Mouse (Mus musculus): ENCODE measurements at regions not wholly inside any gene's neighbourhood (a gene's known extent, or its start where the extent isn't known, plus 50 kb on each side); places are given as distances from the start of the nearest gene placed in this dataset.
A peak's percentile ranks its signal among the peaks of the same experiment; 100 is the strongest.
"Not testable (repeated sequence)": the region's sequence is repeated elsewhere in the genome, so short reads cannot be mapped to it uniquely, and the experiment has no call there.

GRCm38 (mm10) chr15:59734376-59734775 lies 282.0 kb downstream of the 4933412E24Rik start:
- peak; percentile 52 for DNase-seq (ENCODE audit: low read depth, low spot score)

- peak; percentile 77 for DNase-seq (ENCODE audit: low read depth, low spot score)
Observed at GRCm38 (mm10) chr15:59733932-59734331, 282.5 kb downstream of the 4933412E24Rik start.

GRCm38 (mm10) chr15:59733031-59733810 lies 283.2 kb downstream of the 4933412E24Rik start:
- no peak for DNase-seq (ENCODE audit: low read depth, low spot score)

DNA sequence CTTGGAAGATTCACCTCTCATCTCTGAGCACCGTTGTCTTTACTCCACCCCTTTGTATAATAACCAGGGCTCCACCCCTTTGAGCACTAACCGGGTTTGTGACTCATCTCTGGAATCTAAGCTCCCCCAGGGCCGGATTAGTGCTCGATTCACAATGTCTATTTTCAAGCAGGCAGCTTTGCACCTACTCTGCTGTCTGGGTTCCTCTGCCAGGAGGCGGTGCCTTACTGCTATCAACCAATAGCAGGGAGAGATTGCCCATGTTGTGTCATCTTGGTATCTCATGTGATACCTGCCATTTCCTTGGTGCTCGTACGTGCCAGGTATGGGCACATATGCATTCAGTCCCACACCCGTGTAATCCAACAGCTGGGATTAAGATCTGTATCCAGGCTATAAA lies 285.3 kb downstream of the 4933412E24Rik start:
- DNase-seq (ENCODE audit: low read depth, low spot score), result peak; percentile 79

GRCm38 (mm10) chr15:59728817-59729560 lies 287.4 kb downstream of the 4933412E24Rik start:
- DNase-seq (ENCODE audit: low read depth, low spot score), result peak; percentile 31

- DNase-seq (ENCODE audit: low read depth, low spot score), result peak; percentile 93
Observed at GRCm38 (mm10) chr15:59728131-59728601, 288.2 kb downstream of the 4933412E24Rik start.

DNA sequence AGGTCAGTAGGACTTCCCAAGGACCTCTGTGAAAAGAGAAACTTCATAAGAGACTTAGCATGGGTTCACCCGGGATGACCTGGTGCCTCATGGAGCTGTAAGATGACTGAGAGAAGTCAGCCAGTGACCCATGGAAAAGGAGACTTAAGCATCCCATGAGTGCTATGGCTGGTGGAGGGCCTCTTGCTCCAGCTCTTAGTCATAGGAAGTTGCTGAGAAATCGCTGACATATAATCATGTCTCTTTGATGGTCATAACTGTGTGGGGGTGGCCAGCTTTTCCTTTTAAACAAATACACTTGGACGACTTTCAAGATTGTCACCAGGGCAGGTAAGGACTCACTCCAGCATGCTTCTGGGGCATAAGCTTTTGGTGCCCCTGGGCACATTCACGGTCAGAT lies 290.5 kb downstream of the 4933412E24Rik start:
- DNase-seq (ENCODE audit: low read depth, low spot score), result peak; percentile 55

DNA sequence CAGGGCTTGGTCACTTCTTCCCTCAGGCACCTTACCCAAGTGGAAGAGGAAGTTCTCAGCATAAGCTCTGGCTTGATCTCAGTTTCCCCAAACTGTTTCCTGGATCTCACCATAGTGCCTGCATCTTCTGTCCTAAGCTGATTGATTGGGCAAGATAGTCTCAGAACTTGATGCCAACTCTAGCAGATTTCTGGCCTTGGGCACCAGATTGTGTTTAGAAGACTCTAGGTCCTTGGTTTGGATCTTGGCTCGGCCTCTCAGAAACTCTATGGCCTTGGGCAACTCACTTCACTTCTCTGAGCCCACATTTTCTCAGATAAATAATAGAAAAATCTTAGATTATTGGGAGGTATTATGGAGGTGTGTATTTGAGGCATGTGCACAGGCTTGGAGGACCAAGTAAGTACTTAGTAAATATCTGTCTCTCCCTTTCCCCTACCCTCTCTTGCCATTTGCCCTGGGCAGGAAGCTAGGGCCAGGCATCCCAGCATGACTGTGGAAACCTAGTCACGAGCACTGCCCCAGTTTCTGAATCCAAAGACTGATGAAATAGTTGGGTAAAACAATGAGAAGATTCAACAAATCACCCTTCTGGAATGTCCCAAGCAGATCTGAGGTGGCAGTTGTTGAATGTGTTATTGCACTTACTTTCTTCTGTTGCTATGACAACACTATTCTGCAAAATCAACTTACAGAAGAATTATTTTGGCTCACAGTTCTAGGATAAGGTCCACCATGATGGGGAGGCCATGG lies 293.6 kb downstream of the 4933412E24Rik start:
- peak; percentile 43 for DNase-seq (ENCODE audit: low read depth, low spot score)

GRCm38 (mm10) chr15:59721420-59721819 lies 295.0 kb downstream of the 4933412E24Rik start:
- no peak for DNase-seq (ENCODE audit: low read depth, low spot score)

- DNase-seq (ENCODE audit: low read depth, low spot score), result no peak
Observed at GRCm38 (mm10) chr15:59721018-59721417, 295.4 kb downstream of the 4933412E24Rik start.

GRCm38 (mm10) chr15:59720149-59720548 lies 296.3 kb downstream of the 4933412E24Rik start:
- DNase-seq (ENCODE audit: low read depth, low spot score), result no peak

GRCm38 (mm10) chr15:59719383-59720128 lies 296.9 kb downstream of the 4933412E24Rik start:
- not testable (repeated sequence) for DNase-seq (ENCODE audit: low read depth, low spot score)

- no peak for DNase-seq (ENCODE audit: low read depth, low spot score)
Observed at GRCm38 (mm10) chr15:59716872-59717271, 299.5 kb downstream of the 4933412E24Rik start.

DNA sequence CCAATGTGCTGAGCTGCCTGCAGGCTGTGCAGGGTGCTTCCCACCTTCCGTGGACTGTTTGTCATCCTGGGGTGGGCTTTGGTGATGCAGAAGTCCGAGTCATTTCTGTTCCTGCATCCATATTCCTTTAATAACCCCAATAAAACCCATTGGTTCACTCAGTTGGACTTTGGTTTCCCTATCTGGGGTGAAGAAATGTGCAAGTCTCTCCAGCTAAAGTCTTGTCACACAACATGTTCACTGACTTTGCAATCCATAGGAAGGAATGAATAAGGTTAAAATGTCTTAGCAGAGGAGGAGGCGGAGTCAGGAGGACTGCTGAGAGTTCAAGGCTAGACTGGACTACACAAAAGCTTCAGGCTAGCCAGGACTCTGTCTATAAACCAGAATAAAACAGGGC lies 300.5 kb downstream of the 4933412E24Rik start:
- no peak for DNase-seq (ENCODE audit: low read depth, low spot score)

GRCm38 (mm10) chr15:59713965-59714739 lies 302.3 kb downstream of the 4933412E24Rik start:
- peak; percentile 29 for DNase-seq (ENCODE audit: low read depth, low spot score)

- no peak for DNase-seq (ENCODE audit: low read depth, low spot score)
Observed at GRCm38 (mm10) chr15:59712077-59712752, 304.2 kb downstream of the 4933412E24Rik start.

DNA sequence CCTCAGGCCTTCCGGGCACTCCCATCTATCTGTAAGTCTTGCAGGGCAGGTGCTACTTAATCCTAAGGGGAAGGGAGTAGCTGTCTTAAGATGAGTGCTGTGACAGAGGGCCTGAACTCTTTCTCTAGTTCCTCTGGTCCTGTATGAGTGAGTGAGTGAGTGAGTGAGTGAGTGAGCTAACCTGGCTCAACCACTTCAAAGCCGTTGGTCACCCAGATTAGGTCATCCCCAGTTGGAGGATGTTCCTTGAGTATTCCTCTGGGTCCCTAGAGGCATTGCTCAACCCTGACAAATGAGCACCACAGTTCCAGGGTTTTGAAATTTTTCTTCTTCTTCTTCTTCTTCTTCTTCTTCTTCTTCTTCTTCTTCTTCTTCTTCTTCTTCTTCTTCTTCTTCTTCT lies 306.5 kb downstream of the 4933412E24Rik start:
- DNase-seq (ENCODE audit: low read depth, low spot score), result no peak

GRCm38 (mm10) chr15:59708402-59708801 lies 308.0 kb downstream of the 4933412E24Rik start:
- DNase-seq (ENCODE audit: low read depth, low spot score), result no peak

GRCm38 (mm10) chr15:59707081-59707480 lies 309.3 kb downstream of the 4933412E24Rik start:
- no peak for DNase-seq (ENCODE audit: low read depth, low spot score)

Data from 3T3-L1 (cell line).